Mouse (Mus musculus): ENCODE results near the gene Nrk. TPM values are rescaled to one million over a fixed set of nuclear protein-coding genes. Genes with fewer than 3 reads are reported as not detected.

Nrk gene
- total RNA-seq (2021) = under 1 TPM; 0.59 to 0.67 TPM
- long read RNA-seq, experiment 1 = 0 reads
- long read RNA-seq, experiment 2, partial matches to known transcripts = 0 of 1 reads
- long read RNA-seq, experiment 2, other reads (novel, unspliced or antisense) = 1 of 1 reads

GRCm38 (mm10) chrX:138914041-138914776, at the start of gene Nrk:
Gene Nrk (plus strand): TSS chrX:138914430.
- peak; percentile 14 to 15 for DNase-seq
- intact Hi-C loops (cut with DNase I) = no loop called here

DNA sequence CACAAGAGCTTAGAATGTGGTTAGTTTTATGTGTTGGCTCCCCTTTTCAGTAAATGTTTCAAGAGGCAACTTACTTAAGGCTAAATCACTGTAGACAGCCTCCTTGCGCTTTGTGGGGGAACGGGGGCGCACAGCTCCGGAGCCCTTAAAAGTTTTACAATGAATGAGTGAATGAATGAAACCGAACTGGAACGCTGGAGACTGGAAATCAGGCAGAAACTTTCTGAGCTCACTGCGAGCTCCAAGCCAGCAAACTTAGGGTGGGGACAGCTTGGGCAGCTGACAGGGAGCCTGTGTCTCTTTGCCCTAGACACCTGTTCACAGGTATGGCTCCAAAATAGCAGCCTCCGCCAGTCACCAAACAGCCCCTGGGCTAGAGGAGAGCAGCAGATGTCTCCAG, 864 bp upstream of the Nrk start:
- intact Hi-C loops (cut with DNase I) = no loop called here
- no peak for DNase-seq

DNA sequence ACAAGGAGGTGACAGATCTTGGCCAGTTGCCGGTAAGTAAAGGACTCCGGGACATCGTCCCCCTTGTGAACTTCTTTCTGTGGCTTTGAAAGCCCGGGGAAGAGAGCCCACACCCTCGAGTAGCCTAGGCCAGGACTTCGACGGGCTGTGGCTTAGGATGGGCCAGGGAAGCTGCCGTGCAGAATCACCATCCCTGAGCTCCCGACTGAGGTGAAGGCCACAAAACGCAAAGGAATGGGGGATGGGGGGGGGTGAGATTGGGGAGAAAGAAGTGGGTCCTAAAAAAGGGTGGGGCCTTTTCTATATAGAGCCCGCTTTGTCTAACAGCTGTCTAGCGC, 516 bp downstream of the Nrk start:
- intact Hi-C loops (cut with DNase I) = no loop called here
- no peak for DNase-seq

DNA sequence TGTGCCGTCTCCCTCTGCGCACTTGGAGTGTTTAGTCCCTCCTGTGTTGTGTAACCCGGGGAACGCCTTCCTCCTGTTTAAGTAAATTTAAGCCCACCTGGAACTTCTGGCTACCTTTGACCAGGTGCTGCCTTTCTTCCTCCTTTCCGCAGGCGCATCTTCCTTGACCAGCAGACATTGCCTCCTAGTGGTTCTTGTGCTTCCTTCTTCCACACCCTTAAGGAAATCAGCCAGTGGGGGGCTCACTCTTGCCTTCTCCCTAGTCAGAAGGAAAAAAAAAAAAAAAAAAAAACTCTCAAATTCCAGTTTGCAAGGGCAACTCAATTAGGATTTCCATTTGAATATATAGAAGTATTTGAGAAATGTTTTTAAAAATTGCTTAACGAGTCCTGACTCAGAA, 4.8 kb downstream of the Nrk start:
- intact Hi-C loops (cut with DNase I) = no loop called here
- DNase-seq = no peak

GRCm38 (mm10) chrX:138943905-138944304, 29.7 kb downstream of the Nrk start:
- intact Hi-C loops (cut with DNase I) = no loop called here
- DNase-seq = no peak

DNA sequence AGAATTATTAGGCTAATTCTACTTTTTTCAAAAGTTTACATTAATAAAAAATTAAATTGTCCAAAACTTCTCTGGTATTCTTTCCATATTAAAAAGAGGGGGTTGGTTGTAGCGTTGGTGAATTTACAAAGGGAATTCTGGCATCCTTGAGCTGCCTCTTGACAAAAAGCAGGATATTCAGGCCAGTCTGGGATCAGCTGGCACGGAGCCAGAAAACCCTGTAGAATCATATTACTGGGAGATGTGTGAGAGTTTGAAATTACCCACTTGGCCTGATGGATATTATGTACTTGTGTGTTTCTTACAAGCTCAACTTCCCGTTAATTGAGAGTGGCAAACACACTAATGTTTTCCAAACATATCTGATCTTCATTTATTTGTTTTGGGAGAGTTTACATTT, 46.5 kb downstream of the Nrk start:
- intact Hi-C loops (cut with DNase I) = no loop called here
- no peak for DNase-seq

- intact Hi-C loops (cut with DNase I) = no loop called here
- DNase-seq = no peak
Observed at GRCm38 (mm10) chrX:138978501-138978900, 64.3 kb downstream of the Nrk start.

- intact Hi-C loops (cut with DNase I) = no loop called here
- no peak for DNase-seq
Observed at GRCm38 (mm10) chrX:138979249-138979648, 65.0 kb downstream of the Nrk start.

- intact Hi-C loops (cut with DNase I) = loop anchor here (10.0 kb wide), 2 partner anchors 230 to 360 kb away; no protein-coding TSS in a partner anchor
- no peak for DNase-seq
Observed at GRCm38 (mm10) chrX:139014524-139014923, 100.3 kb downstream of the Nrk start.

GRCm38 (mm10) chrX:139016540-139016939, 102.3 kb downstream of the Nrk start:
- intact Hi-C loops (cut with DNase I) = loop anchor here (10.0 kb wide), 2 partner anchors 228 to 358 kb away; no protein-coding TSS in a partner anchor
- DNase-seq = no peak

DNA sequence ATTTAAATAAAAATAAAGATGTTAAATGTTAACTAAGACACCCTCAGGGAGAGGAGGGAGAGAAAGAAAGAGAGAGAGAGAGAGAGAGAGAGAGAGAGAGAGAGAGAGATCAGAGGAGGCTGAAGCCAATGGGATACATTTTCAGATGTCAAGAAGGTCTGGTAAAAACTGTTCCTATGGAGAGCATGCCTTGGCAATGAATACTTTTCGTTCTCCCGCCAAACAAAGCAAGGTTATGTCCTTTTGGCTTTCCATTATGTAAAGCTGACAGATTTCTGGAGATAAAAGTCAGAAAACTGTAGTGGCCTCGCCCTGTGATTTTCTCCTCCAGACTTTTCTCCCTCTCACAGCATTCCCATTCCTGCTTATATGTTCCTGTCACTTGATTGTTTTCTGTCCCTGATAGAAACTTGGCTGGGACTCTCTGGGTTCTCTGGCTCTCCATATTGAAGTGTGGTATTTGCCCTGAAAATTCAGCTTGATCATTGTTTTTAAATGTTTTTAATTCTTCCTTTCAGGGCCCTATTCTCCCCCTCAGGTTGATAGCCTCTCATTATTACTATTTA, 112.4 kb downstream of the Nrk start:
- intact Hi-C loops (cut with DNase I) = no loop called here
- DNase-seq = no peak

DNA sequence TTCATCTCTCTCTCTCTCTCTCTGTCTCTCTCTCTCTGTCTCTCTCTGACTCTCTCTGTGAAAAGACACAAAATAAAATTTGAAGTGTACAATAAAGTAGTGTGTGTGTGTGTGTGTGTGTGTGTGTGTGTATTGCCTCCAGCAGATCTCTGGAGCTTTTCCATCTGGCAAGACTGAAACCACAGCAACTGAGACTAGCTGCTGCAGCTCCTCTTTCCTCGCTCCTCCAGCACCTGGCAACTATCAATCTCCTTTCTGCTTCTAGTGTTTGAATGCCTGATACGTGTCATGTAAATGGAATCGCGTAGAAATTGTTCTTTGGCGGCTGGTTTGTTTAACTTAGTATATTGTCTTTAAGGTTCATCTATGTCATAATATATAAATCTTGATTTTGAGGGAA, 113.1 kb downstream of the Nrk start:
- intact Hi-C loops (cut with DNase I) = no loop called here
- DNase-seq = no peak

- no peak for DNase-seq
- intact Hi-C loops (cut with DNase I) = no loop called here
Observed at GRCm38 (mm10) chrX:139027909-139028308, 113.7 kb downstream of the Nrk start.

- intact Hi-C loops (cut with DNase I) = loop anchor here (10.0 kb wide), 1 partner anchor 67 kb away; no protein-coding TSS in a partner anchor
- no peak for DNase-seq
Observed at GRCm38 (mm10) chrX:139037666-139038065, 123.4 kb downstream of the Nrk start.

- DNase-seq = no peak
- intact Hi-C loops (cut with DNase I) = loop anchor here (10.0 kb wide), 1 partner anchor 65 kb away; no protein-coding TSS in a partner anchor
Observed at GRCm38 (mm10) chrX:139039314-139039713, 125.1 kb downstream of the Nrk start.

DNA sequence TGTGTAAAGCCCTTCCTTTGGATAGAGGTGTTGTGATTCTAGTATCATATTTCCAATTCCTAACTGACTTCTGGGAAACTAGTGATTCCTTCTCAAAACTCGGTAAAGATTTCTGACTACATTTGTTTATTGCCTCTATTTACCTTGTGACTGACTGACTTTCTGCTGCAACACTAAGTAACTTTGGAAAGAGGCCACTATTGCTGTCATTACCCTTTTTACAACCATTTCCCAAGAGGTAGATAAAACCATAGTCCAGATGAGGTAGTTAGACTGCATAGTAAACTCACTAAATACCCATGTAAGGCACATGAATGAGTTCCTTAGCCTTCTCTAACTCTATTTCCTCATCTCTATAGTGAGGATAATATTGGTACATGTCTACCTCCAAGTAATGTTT, 126.9 kb downstream of the Nrk start:
- no peak for DNase-seq
- intact Hi-C loops (cut with DNase I) = no loop called here

- DNase-seq = no peak
- intact Hi-C loops (cut with DNase I) = no loop called here
Observed at GRCm38 (mm10) chrX:139051976-139052375, 137.7 kb downstream of the Nrk start.

- DNase-seq = no peak
- intact Hi-C loops (cut with DNase I) = no loop called here
Observed at GRCm38 (mm10) chrX:139053149-139053548, 138.9 kb downstream of the Nrk start.

Measured in gastrocnemius, postnatal 36 days (tissue).